Mouse (Mus musculus) neural tube, embryonic 11.5 days (tissue): ENCODE measurements around the gene Znrf2. TPM values are rescaled to one million over a fixed set of nuclear protein-coding genes. Genes with fewer than 3 reads are reported as not detected.
A peak's percentile ranks its signal among the peaks of the same experiment; 100 is the strongest.

Source experiments
- ATAC-seq: fragments of 200-750 bp; cut with Nextera tagmentation; 2 replicates; pipeline ENCODE4 v1.8.0; 2017; ENCODE audit warnings: moderate number of reproducible peaks, mild to moderate bottlenecking, moderate TSS enrichment, moderate library complexity; ENCODE audit not compliant: insufficient read depth, low FRiP score, low TSS enrichment
- DNase-seq: peaks from one replicate; pipeline ENCODE4 v3.0.0-alpha.2; 2015; ENCODE audit warnings: low spot score
- H3K27ac ChIP-seq: fragments of 300-500 bp; sonication (generic); 2 replicates; pipeline ENCODE4 v1.5.1; 2014; ENCODE audit warnings: low read depth, mild to moderate bottlenecking, low read length
- H3K27me3 ChIP-seq: fragments of 300-500 bp; sonication (generic); 2 replicates; pipeline ENCODE4 v1.6.1; 2014; ENCODE audit warnings: mild to moderate bottlenecking, low read length, mixed read lengths; ENCODE audit not compliant: control insufficient read depth, insufficient read depth
- H3K36me3 ChIP-seq: fragments of 300-500 bp; sonication (generic); 2 replicates; pipeline ENCODE4 v1.6.1; 2014; ENCODE audit warnings: mild to moderate bottlenecking, low read length, moderate library complexity, mixed read lengths; ENCODE audit not compliant: control insufficient read depth, insufficient read depth
- H3K4me1 ChIP-seq: fragments of 300-500 bp; sonication (generic); 2 replicates; pipeline ENCODE4 v1.6.1; 2014; ENCODE audit warnings: low read length, mixed read lengths; ENCODE audit not compliant: control insufficient read depth, insufficient read depth
- H3K4me2 ChIP-seq: fragments of 300-500 bp; sonication (generic); 2 replicates; pipeline ENCODE4 v1.6.1; 2014; ENCODE audit warnings: low read depth, mild to moderate bottlenecking, moderate library complexity
- H3K4me3 ChIP-seq: fragments of 300-500 bp; sonication (generic); 2 replicates; pipeline ENCODE4 v1.5.1; 2014; ENCODE audit warnings: low read depth, low read length
- H3K9ac ChIP-seq: fragments of 300-500 bp; sonication (generic); 2 replicates; pipeline ENCODE4 v1.6.1; 2014; ENCODE audit warnings: mild to moderate bottlenecking, low read length
- H3K9me3 ChIP-seq: fragments of 300-500 bp; sonication (generic); 2 replicates; pipeline ENCODE4 v1.6.1; 2016; ENCODE audit warnings: low read length; ENCODE audit not compliant: control insufficient read depth
- WGBS: fragments of 180-500 bp; shearing (Covaris S2); extraction: QIAGEN DNeasy Blood & Tissue Kit; methylation state at CpG from one replicate; pipeline ENCODE4 v1.1.7; 2014; 5-methylcytosine and 5-hydroxymethylcytosine counted together
- polyA plus RNA-seq: library from polyadenylated mRNA; unstranded; fragments of >200 nt; fragmentation: Nextera tagmentation; extraction: Ambion mirVana; gene quantifications from 2 replicates; pipeline ENCODE4 v1.2.1, GENCODE M21; 2014

Znrf2 gene
- 2.5 and 3.3 TPM in 2 replicates for polyA plus RNA-seq

DNA sequence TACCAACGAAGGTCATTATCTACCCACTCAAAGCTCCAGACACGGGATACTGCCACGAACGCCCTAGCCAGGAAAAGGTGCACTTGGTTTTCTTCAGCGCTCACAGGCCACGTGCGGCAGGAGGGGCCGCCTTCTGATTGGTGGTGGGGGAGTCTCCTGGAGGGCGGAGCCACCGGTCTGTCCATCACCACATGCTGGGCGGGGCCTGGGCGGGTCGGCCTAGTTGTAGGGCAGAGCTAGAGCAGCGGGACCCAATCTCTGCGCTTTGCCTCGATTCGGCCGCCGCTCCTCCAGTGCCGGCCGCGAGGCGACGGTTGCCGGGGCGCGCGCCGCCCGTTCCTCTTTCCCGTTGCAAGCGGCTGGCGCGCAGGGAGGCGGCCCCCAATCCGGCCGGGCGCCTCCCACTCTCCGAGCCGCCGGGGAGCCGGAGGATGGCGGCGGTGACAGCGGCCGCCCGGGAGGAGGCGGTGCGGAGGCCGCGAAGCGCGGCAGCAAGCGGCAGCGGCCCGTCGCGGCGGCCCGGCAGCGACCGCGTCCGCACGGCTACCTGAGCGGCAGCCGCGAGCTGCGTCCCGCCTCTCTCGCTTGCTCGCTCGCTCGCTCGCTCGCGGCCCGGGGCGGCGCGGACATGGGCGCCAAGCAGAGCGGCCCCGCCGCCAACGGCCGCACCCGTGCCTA is at the start of gene Znrf2:
Gene Znrf2 (plus strand): TSS at position 529 of the 678 bp plus-strand sequence.
- WGBS, result under 1% methylated on average over 76 of the region's 88 CpGs
- H3K4me1 ChIP-seq, result peaks cover 15% of the 10 kb centered on the region
- ATAC-seq (peak; percentile 99), DNase-seq (peak; percentile 98)
- no peaks in the 10 kb centered on the region for H3K36me3 ChIP-seq
- H3K27ac ChIP-seq, result peak within 1 kb of the TSS; percentile 99
- H3K9me3 ChIP-seq, result no peaks in the 10 kb centered on the region
- H3K9ac ChIP-seq, result peak within 1 kb of the TSS; percentile 81
- peak within 1 kb of the TSS; percentile 67 for H3K4me2 ChIP-seq
- no peaks in the 10 kb centered on the region for H3K27me3 ChIP-seq
- H3K4me3 ChIP-seq, result peak within 1 kb of the TSS; percentile 86

DNA sequence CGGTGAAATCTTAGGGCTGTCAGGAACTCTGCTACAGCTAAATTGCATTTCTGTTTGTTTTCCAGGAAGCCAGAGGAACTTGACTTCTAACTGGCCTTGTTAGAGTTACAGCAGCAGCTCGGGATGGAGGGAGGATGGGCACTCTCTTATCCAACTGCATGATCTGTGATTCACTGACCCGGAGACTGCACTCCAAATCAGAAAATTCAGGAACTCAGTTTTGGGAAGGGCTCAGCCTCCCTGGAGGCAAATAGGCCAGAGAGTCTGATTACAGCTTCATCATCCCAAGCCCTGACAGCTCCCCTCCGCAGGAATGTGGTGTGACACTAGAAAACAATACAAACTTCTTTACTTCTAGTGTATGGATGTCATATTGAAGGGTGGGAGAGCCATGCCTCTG is 49.0 kb upstream of the Znrf2 start:
- no peak overlapping the region for H3K9ac ChIP-seq
- no peak overlapping the region for H3K27ac ChIP-seq
- no peak for ATAC-seq
- WGBS, result 60% methylated on average over 4 of the region's 4 CpGs
- H3K4me2 ChIP-seq, result no peak overlapping the region
- H3K27me3 ChIP-seq, result no peaks in the 10 kb centered on the region
- H3K9me3 ChIP-seq, result no peaks in the 10 kb centered on the region
- no peaks in the 10 kb centered on the region for H3K36me3 ChIP-seq
- H3K4me1 ChIP-seq, result no peaks in the 10 kb centered on the region
- no peak for DNase-seq
- no peak overlapping the region for H3K4me3 ChIP-seq

DNA sequence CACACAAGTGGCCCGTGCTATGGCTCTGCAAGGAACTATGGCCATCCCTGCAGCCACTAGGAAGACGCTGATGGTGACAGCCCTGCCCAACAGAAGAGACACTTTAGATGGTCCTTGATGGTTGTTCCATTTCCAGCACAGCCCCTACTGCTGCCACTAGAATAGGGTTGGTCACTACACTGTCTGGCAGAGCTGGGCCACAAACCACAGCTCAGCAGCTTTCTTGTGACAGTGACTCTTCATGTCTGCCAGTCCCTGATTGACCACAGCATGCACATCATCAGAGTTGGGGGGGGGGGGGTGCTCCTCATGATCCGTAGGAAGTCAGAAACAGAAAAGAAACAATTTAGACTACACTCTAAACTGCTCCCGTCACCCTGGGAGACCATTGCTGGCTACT is 46.0 kb upstream of the Znrf2 start:
- Histone ChIP-seq H3K27me3 (no peaks in the 10 kb centered on the region), H3K4me3 (no peak overlapping the region), H3K27ac (no peak overlapping the region), H3K4me2 (no peak overlapping the region), H3K9ac (no peak overlapping the region), H3K4me1 (no peaks in the 10 kb centered on the region), H3K9me3 (no peaks in the 10 kb centered on the region), H3K36me3 (no peaks in the 10 kb centered on the region)
- WGBS, result 72% methylated on average over 4 of the region's 4 CpGs
- no peak for ATAC-seq
- no peak for DNase-seq

DNA sequence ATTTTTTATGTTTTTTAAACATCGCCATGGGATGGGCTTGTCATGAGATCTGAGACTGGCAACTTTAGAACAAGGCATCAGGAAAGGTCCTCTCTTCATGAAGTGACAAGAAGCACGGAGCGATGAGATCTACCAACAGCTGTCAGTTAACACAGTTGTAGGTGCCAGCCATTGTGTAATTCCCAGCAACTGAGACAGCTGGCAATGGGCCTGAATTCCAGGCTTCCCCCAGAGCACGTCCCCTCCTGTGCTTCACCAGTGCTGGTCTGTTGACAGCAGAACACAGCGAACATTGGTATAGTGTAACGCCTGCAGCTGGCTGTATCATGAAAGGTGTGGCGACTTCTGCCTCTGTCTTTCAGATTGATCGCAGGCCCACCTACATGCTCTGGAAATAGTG is 45.5 kb upstream of the Znrf2 start:
- Histone ChIP-seq H3K27me3 (no peaks in the 10 kb centered on the region), H3K4me1 (no peaks in the 10 kb centered on the region), H3K4me2 (no peak overlapping the region), H3K9me3 (no peaks in the 10 kb centered on the region), H3K36me3 (no peaks in the 10 kb centered on the region), H3K27ac (no peak overlapping the region), H3K9ac (no peak overlapping the region), H3K4me3 (no peak overlapping the region)
- 87% methylated on average over 8 of the region's 8 CpGs for WGBS
- ATAC-seq, result no peak
- DNase-seq, result no peak

DNA sequence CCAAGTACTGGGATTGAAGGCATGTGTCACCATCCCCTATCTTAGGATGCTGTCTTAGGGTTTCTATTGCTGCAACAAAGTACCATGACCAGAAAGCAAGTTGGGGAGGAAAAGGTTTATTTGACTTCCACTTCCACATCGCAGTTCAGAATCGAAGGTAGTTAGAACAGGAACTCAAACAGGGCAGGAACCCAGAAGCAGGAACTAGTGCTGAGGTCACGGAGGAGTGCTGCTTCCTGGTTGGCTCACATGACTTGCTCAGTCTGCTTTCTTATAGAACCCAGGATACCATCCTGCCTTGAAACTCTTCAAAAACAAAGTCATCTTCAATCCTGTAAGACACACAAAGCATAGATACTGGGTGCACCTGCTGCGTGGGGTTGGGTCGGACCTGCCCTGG is 44.6 kb upstream of the Znrf2 start:
- no peak overlapping the region for H3K4me2 ChIP-seq
- DNase-seq (no peak), ATAC-seq (no peak)
- H3K27ac ChIP-seq, result no peak overlapping the region
- WGBS, result 90% methylated on average over 5 of the region's 5 CpGs
- no peaks in the 10 kb centered on the region for H3K36me3 ChIP-seq
- no peak overlapping the region for H3K9ac ChIP-seq
- no peak overlapping the region for H3K4me3 ChIP-seq
- H3K4me1 ChIP-seq, result no peaks in the 10 kb centered on the region
- no peaks in the 10 kb centered on the region for H3K27me3 ChIP-seq
- no peaks in the 10 kb centered on the region for H3K9me3 ChIP-seq

DNA sequence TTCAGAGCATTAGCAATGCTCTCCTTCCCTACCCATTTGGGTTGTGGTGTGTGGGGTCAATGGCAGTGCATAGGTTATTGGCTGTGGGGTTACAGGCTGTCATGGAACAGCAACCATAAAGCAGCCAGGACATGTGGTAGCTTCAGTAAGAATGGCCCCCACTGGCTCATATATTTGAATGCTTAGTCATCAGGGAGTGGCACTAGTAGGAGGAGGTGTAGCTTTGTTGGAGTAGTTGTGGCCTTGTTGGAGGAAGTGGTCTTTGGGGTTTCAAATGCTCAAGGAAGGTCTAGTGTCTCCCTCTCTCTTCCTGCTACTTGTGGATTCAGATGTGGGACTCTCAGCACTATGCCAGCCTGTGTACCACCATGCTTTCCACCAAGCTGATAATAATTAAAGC is 41.0 kb upstream of the Znrf2 start:
- Histone ChIP-seq H3K4me2 (no peak overlapping the region), H3K27me3 (no peaks in the 10 kb centered on the region), H3K36me3 (no peaks in the 10 kb centered on the region), H3K4me1 (no peaks in the 10 kb centered on the region), H3K9ac (no peak overlapping the region), H3K9me3 (no peaks in the 10 kb centered on the region), H3K4me3 (no peak overlapping the region), H3K27ac (no peak overlapping the region)
- no peak for ATAC-seq
- DNase-seq, result no peak

DNA sequence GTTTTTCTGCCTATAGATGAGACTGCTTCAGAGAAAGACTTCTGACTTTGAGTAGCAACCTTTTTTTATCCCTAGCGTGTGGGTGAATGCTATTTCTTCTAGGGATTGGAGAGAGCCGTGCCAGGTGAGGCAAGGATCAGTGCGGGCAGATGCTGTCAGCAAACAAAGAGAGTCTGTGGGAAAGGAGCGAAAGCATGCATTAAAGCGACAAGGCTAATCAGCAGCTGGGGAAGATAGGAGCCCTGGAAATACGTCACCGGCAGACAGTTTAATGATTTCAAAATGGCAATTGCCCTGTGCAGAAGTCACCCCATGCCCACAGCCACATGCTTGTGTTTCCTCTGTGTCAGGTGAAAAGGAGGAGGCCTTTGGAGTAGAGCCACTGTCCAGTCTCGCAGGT is 39.1 kb upstream of the Znrf2 start:
- no peak overlapping the region for H3K4me2 ChIP-seq
- no peaks in the 10 kb centered on the region for H3K27me3 ChIP-seq
- H3K9ac ChIP-seq, result no peak overlapping the region
- WGBS, result 49% methylated on average over 8 of the region's 8 CpGs
- H3K36me3 ChIP-seq, result no peaks in the 10 kb centered on the region
- H3K4me1 ChIP-seq, result no peaks in the 10 kb centered on the region
- DNase-seq, result peak; percentile 27
- H3K27ac ChIP-seq, result no peak overlapping the region
- no peak for ATAC-seq
- no peak overlapping the region for H3K4me3 ChIP-seq
- no peaks in the 10 kb centered on the region for H3K9me3 ChIP-seq

DNA sequence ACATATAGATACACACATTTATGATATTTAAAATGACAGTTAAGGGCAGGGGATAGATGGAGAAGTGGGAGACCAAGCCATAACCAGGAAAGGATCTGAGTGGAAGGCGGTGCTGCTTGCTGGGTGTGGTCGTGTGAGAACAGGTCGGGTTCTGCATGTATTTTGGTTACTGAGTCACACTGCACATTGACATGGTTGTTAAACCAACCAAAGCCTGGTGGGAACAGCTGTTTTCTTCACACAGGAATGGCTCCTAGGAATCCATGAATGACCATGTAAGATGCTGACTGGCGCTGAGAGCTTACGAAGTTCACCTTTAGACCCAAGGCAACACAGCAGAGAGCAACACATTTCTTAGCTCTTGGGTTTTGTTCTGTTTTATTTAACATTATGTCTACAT is 36.7 kb upstream of the Znrf2 start:
- 84% methylated on average over 5 of the region's 5 CpGs for WGBS
- ATAC-seq (no peak), DNase-seq (no peak)
- Histone ChIP-seq H3K27me3 (no peaks in the 10 kb centered on the region), H3K9me3 (no peaks in the 10 kb centered on the region), H3K27ac (no peak overlapping the region), H3K4me2 (no peak overlapping the region), H3K4me1 (no peaks in the 10 kb centered on the region), H3K9ac (no peak overlapping the region), H3K36me3 (no peaks in the 10 kb centered on the region), H3K4me3 (no peak overlapping the region)

DNA sequence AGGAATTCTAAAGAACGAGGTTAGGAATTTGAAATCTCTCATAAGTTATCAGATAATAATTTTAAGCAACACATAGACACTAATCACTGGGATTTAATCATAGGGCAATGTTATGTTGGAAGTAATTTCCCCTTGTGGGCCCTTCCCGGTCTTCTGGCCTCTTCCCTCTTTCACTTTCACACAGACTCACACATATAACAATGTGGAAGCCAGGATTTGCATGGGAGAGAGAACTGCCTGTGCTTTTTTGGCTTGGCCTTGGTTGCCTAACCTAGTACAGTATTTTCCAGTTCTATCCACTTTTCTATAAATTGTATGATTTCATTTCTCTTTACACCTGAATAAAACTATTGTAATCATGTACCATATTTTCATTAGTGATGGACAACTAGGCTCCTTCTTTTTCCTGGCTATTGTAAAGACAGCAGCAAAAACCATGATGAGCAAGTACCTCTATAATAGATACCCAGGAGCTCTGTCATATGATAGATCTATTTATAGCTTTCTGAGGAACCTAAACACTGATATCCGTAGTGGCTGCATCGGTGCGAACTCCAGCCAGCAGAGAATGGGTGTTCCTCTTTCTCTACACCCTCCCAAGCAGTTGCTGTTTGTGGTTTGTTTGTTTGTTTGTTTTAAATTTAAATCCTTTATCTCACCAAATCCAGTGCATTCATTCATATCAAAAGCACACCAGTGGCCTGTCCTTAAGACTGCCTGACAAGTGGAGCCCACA is 36.0 kb upstream of the Znrf2 start:
- WGBS, result 87% methylated on average over 5 of the region's 5 CpGs
- H3K9me3 ChIP-seq, result no peaks in the 10 kb centered on the region
- no peaks in the 10 kb centered on the region for H3K36me3 ChIP-seq
- H3K27me3 ChIP-seq, result no peaks in the 10 kb centered on the region
- no peak overlapping the region for H3K4me2 ChIP-seq
- H3K27ac ChIP-seq, result no peak overlapping the region
- DNase-seq, result no peak
- no peak for ATAC-seq
- no peaks in the 10 kb centered on the region for H3K4me1 ChIP-seq
- no peak overlapping the region for H3K4me3 ChIP-seq
- H3K9ac ChIP-seq, result no peak overlapping the region
